Mouse (Mus musculus): ENCODE results near the gene Ampd3. TPM values are rescaled to one million over a fixed set of nuclear protein-coding genes. Genes with fewer than 3 reads are reported as not detected.

Ampd3 gene
- polyA plus RNA-seq, 1 experiment from 2014 or later = 0.95 TPM

DNA sequence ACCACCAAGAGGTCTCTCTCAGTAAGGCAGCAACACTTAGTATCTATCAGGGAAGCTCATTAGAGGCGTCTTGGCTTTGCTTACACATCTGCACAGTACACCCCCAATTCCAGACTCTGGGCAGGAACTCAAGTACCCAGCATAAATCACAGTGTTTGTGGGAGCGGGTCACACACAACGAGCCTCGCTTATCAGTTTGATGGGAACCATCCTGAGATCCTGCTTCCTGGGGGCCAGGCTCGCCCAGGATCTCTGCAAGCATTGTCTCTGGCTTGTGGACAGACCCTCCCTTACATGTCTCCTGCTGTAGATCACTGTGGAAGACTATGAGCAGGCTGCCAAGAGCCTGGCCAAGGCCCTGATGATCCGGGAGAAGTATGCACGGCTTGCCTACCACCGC lies 22.9 kb downstream of the Ampd3 start:
- DNase-seq (ENCODE audit: low spot score) = no peak
- Histone ChIP-seq H3K4me1 (peaks cover 3% of the 10 kb centered on the region), H3K4me3 (no peak overlapping the region), H3K9me3 (replicated peaks) (no peaks in the 10 kb centered on the region), H3K27ac (replicated peaks) (no peak overlapping the region), H3K36me3 (no peaks in the 10 kb centered on the region), H3K27me3 (ENCODE audit: low read depth, poor library complexity, severe bottlenecking) (no peaks in the 10 kb centered on the region)
- WGBS = 89% methylated on average over 8 of the region's 8 CpGs

- WGBS = 90% methylated on average over 5 of the region's 5 CpGs
- H3K27ac ChIP-seq (replicated peaks) = no peak overlapping the region
- DNase-seq (ENCODE audit: low spot score) = no peak
- no peaks in the 10 kb centered on the region for H3K27me3 ChIP-seq (ENCODE audit: low read depth, poor library complexity, severe bottlenecking)
- H3K36me3 ChIP-seq = no peaks in the 10 kb centered on the region
- no peak overlapping the region for H3K4me3 ChIP-seq
- H3K4me1 ChIP-seq = no peaks in the 10 kb centered on the region; the same call in 1 of the 2 replicates
- no peaks in the 10 kb centered on the region for H3K9me3 ChIP-seq (replicated peaks)
Measured at GRCm38 (mm10) chr7:110792201-110792600, 24.2 kb downstream of the Ampd3 start.

GRCm38 (mm10) chr7:110792834-110793233 lies 24.8 kb downstream of the Ampd3 start:
- no peak for DNase-seq (ENCODE audit: low spot score)
- H3K4me3 ChIP-seq = no peak overlapping the region
- no peaks in the 10 kb centered on the region for H3K36me3 ChIP-seq
- WGBS = 89% methylated on average over 2 of the region's 2 CpGs
- peaks cover under 1% of the 10 kb centered on the region for H3K4me1 ChIP-seq
- no peaks in the 10 kb centered on the region for H3K9me3 ChIP-seq (replicated peaks)
- H3K27me3 ChIP-seq (ENCODE audit: low read depth, poor library complexity, severe bottlenecking) = no peaks in the 10 kb centered on the region
- H3K27ac ChIP-seq (replicated peaks) = no peak overlapping the region

GRCm38 (mm10) chr7:110794722-110795121 lies 26.7 kb downstream of the Ampd3 start:
- WGBS = 72% methylated on average over 4 of the region's 4 CpGs
- H3K27ac ChIP-seq (replicated peaks) = no peak overlapping the region
- H3K4me1 ChIP-seq = peaks cover 12% of the 10 kb centered on the region
- no peak overlapping the region for H3K4me3 ChIP-seq
- no peaks in the 10 kb centered on the region for H3K36me3 ChIP-seq
- H3K27me3 ChIP-seq (ENCODE audit: low read depth, poor library complexity, severe bottlenecking) = no peaks in the 10 kb centered on the region
- no peaks in the 10 kb centered on the region for H3K9me3 ChIP-seq (replicated peaks)
- DNase-seq (ENCODE audit: low spot score) = no peak

- Histone ChIP-seq H3K4me1 (peaks cover 12% of the 10 kb centered on the region), H3K36me3 (no peaks in the 10 kb centered on the region), H3K9me3 (replicated peaks) (no peaks in the 10 kb centered on the region), H3K27ac (replicated peaks) (0 out of 2 replicates have a peak overlapping the region, but pooled peaks have one; percentile 17), H3K27me3 (ENCODE audit: low read depth, poor library complexity, severe bottlenecking) (no peaks in the 10 kb centered on the region), H3K4me3 (no peak overlapping the region)
- DNase-seq (ENCODE audit: low spot score) = no peak
- WGBS = 79% methylated on average over 12 of the region's 12 CpGs
Measured at GRCm38 (mm10) chr7:110796367-110797051, 28.5 kb downstream of the Ampd3 start.

DNA sequence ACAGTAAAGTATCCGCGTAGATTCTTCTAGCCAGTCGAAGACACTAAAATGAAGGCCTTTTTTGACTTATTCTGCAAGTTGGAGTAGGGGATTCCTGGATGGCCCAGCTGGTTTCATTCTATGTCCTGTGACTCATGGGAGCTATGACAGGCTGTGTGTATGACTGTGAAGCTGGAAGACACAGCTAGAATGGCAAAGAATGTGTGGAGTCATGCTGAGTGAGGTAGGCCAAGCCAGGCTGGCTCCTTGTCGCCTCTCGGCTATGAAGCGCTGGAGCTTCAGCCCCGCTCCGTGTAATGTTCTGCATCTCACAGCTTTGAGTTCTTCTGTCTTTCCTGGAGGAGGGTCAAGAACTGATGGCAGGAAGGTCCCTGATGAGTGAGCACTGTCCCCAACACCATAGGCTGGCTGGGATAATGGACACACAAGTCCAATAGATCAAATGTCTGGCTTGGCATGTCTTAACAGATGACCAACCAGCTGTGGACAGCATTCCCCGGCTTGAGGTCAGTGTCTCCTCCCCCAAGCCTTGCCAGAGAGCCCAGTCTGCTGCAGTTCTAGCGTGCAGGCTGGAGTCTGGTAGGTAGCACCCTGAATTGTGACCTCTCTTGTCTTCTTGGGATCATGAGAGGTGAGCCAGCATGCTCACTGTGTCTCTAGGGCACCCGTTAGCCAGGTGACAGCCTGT lies 29.9 kb downstream of the Ampd3 start:
- 83% methylated on average over 11 of the region's 11 CpGs for WGBS
- H3K27me3 ChIP-seq (ENCODE audit: low read depth, poor library complexity, severe bottlenecking) = no peaks in the 10 kb centered on the region
- no peaks in the 10 kb centered on the region for H3K36me3 ChIP-seq
- H3K27ac ChIP-seq (replicated peaks) = no peak overlapping the region; the same call in 1 of the 2 replicates
- no peaks in the 10 kb centered on the region for H3K9me3 ChIP-seq (replicated peaks)
- H3K4me1 ChIP-seq = peaks cover 12% of the 10 kb centered on the region
- no peak for DNase-seq (ENCODE audit: low spot score)
- H3K4me3 ChIP-seq = no peak overlapping the region

- Histone ChIP-seq H3K36me3 (no peaks in the 10 kb centered on the region), H3K9me3 (replicated peaks) (no peaks in the 10 kb centered on the region), H3K27me3 (ENCODE audit: low read depth, poor library complexity, severe bottlenecking) (no peaks in the 10 kb centered on the region), H3K4me1 (peaks cover 12% of the 10 kb centered on the region), H3K27ac (replicated peaks) (no peak overlapping the region), H3K4me3 (no peak overlapping the region)
- peak; percentile 74 for DNase-seq (ENCODE audit: low spot score)
- 3% methylated on average over 4 of the region's 4 CpGs for WGBS
Measured at GRCm38 (mm10) chr7:110801028-110801427, 33.0 kb downstream of the Ampd3 start.

- no peak for DNase-seq (ENCODE audit: low spot score)
- H3K4me3 ChIP-seq = no peak overlapping the region
- H3K4me1 ChIP-seq = peaks cover 9% of the 10 kb centered on the region
- H3K27me3 ChIP-seq (ENCODE audit: low read depth, poor library complexity, severe bottlenecking) = no peaks in the 10 kb centered on the region
- WGBS = 93% methylated on average over 10 of the region's 10 CpGs
- H3K9me3 ChIP-seq (replicated peaks) = no peaks in the 10 kb centered on the region
- no peaks in the 10 kb centered on the region for H3K36me3 ChIP-seq
- no peak overlapping the region for H3K27ac ChIP-seq (replicated peaks)
Measured at GRCm38 (mm10) chr7:110803131-110803530, 35.1 kb downstream of the Ampd3 start.

DNA sequence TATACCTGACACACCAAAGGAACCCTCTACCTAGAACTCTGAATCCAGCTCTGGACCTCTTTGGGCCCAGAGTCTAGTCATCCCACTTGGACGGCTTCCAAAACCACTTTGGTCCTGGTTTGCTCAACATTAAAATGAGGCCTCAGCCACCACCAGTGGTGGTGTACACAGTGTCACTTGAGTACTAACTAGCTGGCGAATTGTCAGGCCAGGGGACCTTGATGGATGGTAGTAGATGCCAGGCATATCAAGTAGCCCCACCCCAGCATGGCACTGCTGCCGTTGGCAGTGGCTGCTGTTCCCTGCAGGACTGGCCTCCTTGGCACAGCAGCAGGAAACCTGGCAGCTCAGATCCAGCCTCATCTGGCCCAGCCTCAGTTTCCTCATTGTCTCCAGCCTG lies 36.3 kb downstream of the Ampd3 start:
- Histone ChIP-seq H3K36me3 (no peaks in the 10 kb centered on the region), H3K9me3 (replicated peaks) (no peaks in the 10 kb centered on the region), H3K4me3 (no peak overlapping the region), H3K27me3 (ENCODE audit: low read depth, poor library complexity, severe bottlenecking) (no peaks in the 10 kb centered on the region), H3K4me1 (no peaks in the 10 kb centered on the region), H3K27ac (replicated peaks) (0 out of 2 replicates have a peak overlapping the region, but pooled peaks have one; percentile 23)
- 79% methylated on average over 3 of the region's 3 CpGs for WGBS
- DNase-seq (ENCODE audit: low spot score) = no peak

DNA sequence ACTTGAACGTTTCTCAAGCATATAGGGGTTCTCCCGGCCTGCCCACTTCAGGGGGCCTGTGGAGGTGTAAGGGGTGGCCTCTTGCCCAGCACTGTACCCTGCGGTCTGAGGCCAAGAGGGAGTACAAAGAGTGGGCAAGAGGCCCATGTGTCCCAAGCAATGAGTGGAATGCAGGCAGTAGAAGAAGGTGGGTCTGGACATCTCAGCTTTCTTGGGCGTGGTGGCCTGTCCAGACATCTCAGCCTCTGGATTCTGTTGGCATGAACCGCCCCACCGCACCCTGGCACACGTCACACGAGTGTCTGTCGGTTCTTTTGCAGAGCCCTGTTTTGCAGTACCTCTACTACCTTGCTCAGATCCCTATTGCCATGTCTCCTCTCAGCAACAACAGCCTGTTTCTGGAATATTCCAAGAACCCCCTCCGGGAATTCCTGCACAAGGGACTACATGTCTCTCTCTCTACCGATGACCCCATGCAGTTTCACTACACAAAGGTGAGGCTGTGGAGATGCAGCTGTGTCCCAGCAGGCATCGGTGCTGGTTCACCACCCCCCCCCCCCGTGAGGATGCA lies 39.5 kb downstream of the Ampd3 start:
- H3K4me3 ChIP-seq = no peak overlapping the region
- H3K4me1 ChIP-seq = no peaks in the 10 kb centered on the region
- no peak for DNase-seq (ENCODE audit: low spot score)
- H3K9me3 ChIP-seq (replicated peaks) = no peaks in the 10 kb centered on the region
- no peaks in the 10 kb centered on the region for H3K27me3 ChIP-seq (ENCODE audit: low read depth, poor library complexity, severe bottlenecking)
- WGBS = 94% methylated on average over 13 of the region's 13 CpGs
- no peak overlapping the region for H3K27ac ChIP-seq (replicated peaks)
- peaks cover 6% of the 10 kb centered on the region; the same call in 1 of the 2 replicates for H3K36me3 ChIP-seq

GRCm38 (mm10) chr7:110808962-110809361 lies 41.0 kb downstream of the Ampd3 start:
- no peak for DNase-seq (ENCODE audit: low spot score)
- 69% methylated on average over 3 of the region's 3 CpGs for WGBS
- H3K4me1 ChIP-seq = no peaks in the 10 kb centered on the region
- H3K9me3 ChIP-seq (replicated peaks) = no peaks in the 10 kb centered on the region
- no peaks in the 10 kb centered on the region for H3K27me3 ChIP-seq (ENCODE audit: low read depth, poor library complexity, severe bottlenecking)
- H3K36me3 ChIP-seq = peaks cover 10% of the 10 kb centered on the region; the same call in 1 of the 2 replicates
- H3K27ac ChIP-seq (replicated peaks) = no peak overlapping the region
- no peak overlapping the region for H3K4me3 ChIP-seq

- Histone ChIP-seq H3K4me1 (no peaks in the 10 kb centered on the region), H3K27ac (replicated peaks) (no peak overlapping the region), H3K27me3 (ENCODE audit: low read depth, poor library complexity, severe bottlenecking) (no peaks in the 10 kb centered on the region), H3K36me3 (peaks cover 10% of the 10 kb centered on the region; the same call in 1 of the 2 replicates), H3K4me3 (no peak overlapping the region), H3K9me3 (replicated peaks) (no peaks in the 10 kb centered on the region)
- no peak for DNase-seq (ENCODE audit: low spot score)
- WGBS = 86% methylated on average over 18 of the region's 18 CpGs
Measured at GRCm38 (mm10) chr7:110809585-110810557, 41.9 kb downstream of the Ampd3 start.

All from midbrain, embryonic 10.5 days (tissue).